Mouse (Mus musculus): ENCODE data around the gene Brd4. TPM values are rescaled to one million over a fixed set of nuclear protein-coding genes. Genes with fewer than 3 reads are reported as not detected.

Gene Brd4
- polyA plus RNA-seq, 1 experiment from 2014 or later = 87.5 TPM

GRCm38 (mm10) chr17:32207586-32208245 is 76.8 kb downstream of the Brd4 start:
- H3K27me3 ChIP-seq (replicated peaks; ENCODE audit: control insufficient read depth, insufficient read depth, low read length) = no peaks in the 10 kb centered on the region
- H3K9me3 ChIP-seq (ENCODE audit: control insufficient read depth, low read length) = no peaks in the 10 kb centered on the region
- ATAC-seq (ENCODE audit: low read depth) (peak; percentile 28; the same call in 1 of the 2 replicates), DNase-seq (ENCODE audit: low spot score) (peak; percentile 62)
- peaks cover 93% of the 10 kb centered on the region for H3K36me3 ChIP-seq (ENCODE audit: control insufficient read depth, insufficient read depth, low read length)
- peak overlapping the region; percentile 56 for H3K27ac ChIP-seq (replicated peaks; ENCODE audit: low read depth, low read length)
- H3K4me3 ChIP-seq (ENCODE audit: low read depth, low read length) = no peak overlapping the region
- 35% methylated on average over 5 of the region's 5 CpGs for WGBS
- 0 out of 2 replicates have a peak overlapping the region, but pooled peaks have one; percentile 4 for H3K9ac ChIP-seq (ENCODE audit: low read depth, low read length)
- peaks cover 21% of the 10 kb centered on the region for H3K4me1 ChIP-seq (ENCODE audit: control insufficient read depth, insufficient read depth, low read length)
- no peak overlapping the region for H3K4me2 ChIP-seq (ENCODE audit: low read depth, low read length)

GRCm38 (mm10) chr17:32205345-32205744 is 79.2 kb downstream of the Brd4 start:
- Histone ChIP-seq H3K27ac (replicated peaks; ENCODE audit: low read depth, low read length) (no peak overlapping the region), H3K36me3 (ENCODE audit: control insufficient read depth, insufficient read depth, low read length) (peaks cover 96% of the 10 kb centered on the region), H3K27me3 (replicated peaks; ENCODE audit: control insufficient read depth, insufficient read depth, low read length) (no peaks in the 10 kb centered on the region), H3K4me2 (ENCODE audit: low read depth, low read length) (no peak overlapping the region), H3K9ac (ENCODE audit: low read depth, low read length) (no peak overlapping the region), H3K4me3 (ENCODE audit: low read depth, low read length) (no peak overlapping the region), H3K9me3 (ENCODE audit: control insufficient read depth, low read length) (no peaks in the 10 kb centered on the region), H3K4me1 (ENCODE audit: control insufficient read depth, insufficient read depth, low read length) (peaks cover 21% of the 10 kb centered on the region)
- ATAC-seq (ENCODE audit: low read depth) (no peak), DNase-seq (ENCODE audit: low spot score) (no peak)
- WGBS = 86% methylated on average over 3 of the region's 3 CpGs

GRCm38 (mm10) chr17:32202972-32203371 is 81.5 kb downstream of the Brd4 start:
- H3K36me3 ChIP-seq (ENCODE audit: control insufficient read depth, insufficient read depth, low read length) = peaks cover 97% of the 10 kb centered on the region
- H3K27me3 ChIP-seq (replicated peaks; ENCODE audit: control insufficient read depth, insufficient read depth, low read length) = no peaks in the 10 kb centered on the region
- no peak overlapping the region for H3K4me2 ChIP-seq (ENCODE audit: low read depth, low read length)
- peaks cover 6% of the 10 kb centered on the region for H3K4me1 ChIP-seq (ENCODE audit: control insufficient read depth, insufficient read depth, low read length)
- H3K27ac ChIP-seq (replicated peaks; ENCODE audit: low read depth, low read length) = no peak overlapping the region
- ATAC-seq (ENCODE audit: low read depth) (no peak), DNase-seq (ENCODE audit: low spot score) (no peak)
- no peak overlapping the region for H3K9ac ChIP-seq (ENCODE audit: low read depth, low read length)
- H3K4me3 ChIP-seq (ENCODE audit: low read depth, low read length) = no peak overlapping the region
- no peaks in the 10 kb centered on the region for H3K9me3 ChIP-seq (ENCODE audit: control insufficient read depth, low read length)
- 77% methylated on average over 3 of the region's 3 CpGs for WGBS

- no peak overlapping the region for H3K4me3 ChIP-seq (ENCODE audit: low read depth, low read length)
- 81% methylated on average over 5 of the region's 5 CpGs for WGBS
- no peak overlapping the region for H3K4me2 ChIP-seq (ENCODE audit: low read depth, low read length)
- no peaks in the 10 kb centered on the region for H3K9me3 ChIP-seq (ENCODE audit: control insufficient read depth, low read length)
- H3K4me1 ChIP-seq (ENCODE audit: control insufficient read depth, insufficient read depth, low read length) = no peaks in the 10 kb centered on the region
- H3K27ac ChIP-seq (replicated peaks; ENCODE audit: low read depth, low read length) = no peak overlapping the region
- peaks cover 97% of the 10 kb centered on the region for H3K36me3 ChIP-seq (ENCODE audit: control insufficient read depth, insufficient read depth, low read length)
- ATAC-seq (ENCODE audit: low read depth) (no peak), DNase-seq (ENCODE audit: low spot score) (no peak)
- H3K9ac ChIP-seq (ENCODE audit: low read depth, low read length) = no peak overlapping the region
- H3K27me3 ChIP-seq (replicated peaks; ENCODE audit: control insufficient read depth, insufficient read depth, low read length) = no peaks in the 10 kb centered on the region
These were observed 83.4 kb downstream of the Brd4 start for GRCm38 (mm10) chr17:32201086-32201485.

GRCm38 (mm10) chr17:32199796-32200195 is 84.7 kb downstream of the Brd4 start:
- Histone ChIP-seq H3K27ac (replicated peaks; ENCODE audit: low read depth, low read length) (no peak overlapping the region), H3K9me3 (ENCODE audit: control insufficient read depth, low read length) (no peaks in the 10 kb centered on the region), H3K27me3 (replicated peaks; ENCODE audit: control insufficient read depth, insufficient read depth, low read length) (no peaks in the 10 kb centered on the region), H3K9ac (ENCODE audit: low read depth, low read length) (no peak overlapping the region), H3K4me1 (ENCODE audit: control insufficient read depth, insufficient read depth, low read length) (no peaks in the 10 kb centered on the region), H3K4me2 (ENCODE audit: low read depth, low read length) (no peak overlapping the region), H3K36me3 (ENCODE audit: control insufficient read depth, insufficient read depth, low read length) (peaks cover 96% of the 10 kb centered on the region), H3K4me3 (ENCODE audit: low read depth, low read length) (no peak overlapping the region)
- DNase-seq (ENCODE audit: low spot score) = no peak
- no peak for ATAC-seq (ENCODE audit: low read depth)
- WGBS = 85% methylated on average over 2 of the region's 2 CpGs

GRCm38 (mm10) chr17:32197156-32197555 is 87.4 kb downstream of the Brd4 start:
- DNase-seq (ENCODE audit: low spot score) = no peak
- 85% methylated on average over 12 of the region's 14 CpGs for WGBS
- Histone ChIP-seq H3K36me3 (ENCODE audit: control insufficient read depth, insufficient read depth, low read length) (peaks cover 70% of the 10 kb centered on the region), H3K4me3 (ENCODE audit: low read depth, low read length) (no peak overlapping the region), H3K9ac (ENCODE audit: low read depth, low read length) (no peak overlapping the region), H3K27ac (replicated peaks; ENCODE audit: low read depth, low read length) (no peak overlapping the region), H3K27me3 (replicated peaks; ENCODE audit: control insufficient read depth, insufficient read depth, low read length) (no peaks in the 10 kb centered on the region), H3K4me2 (ENCODE audit: low read depth, low read length) (no peak overlapping the region), H3K4me1 (ENCODE audit: control insufficient read depth, insufficient read depth, low read length) (no peaks in the 10 kb centered on the region), H3K9me3 (ENCODE audit: control insufficient read depth, low read length) (no peaks in the 10 kb centered on the region)
- ATAC-seq (ENCODE audit: low read depth) = no peak

GRCm38 (mm10) chr17:32195725-32196124 is 88.8 kb downstream of the Brd4 start:
- H3K4me1 ChIP-seq (ENCODE audit: control insufficient read depth, insufficient read depth, low read length) = no peaks in the 10 kb centered on the region
- H3K27ac ChIP-seq (replicated peaks; ENCODE audit: low read depth, low read length) = no peak overlapping the region
- no peak overlapping the region for H3K9ac ChIP-seq (ENCODE audit: low read depth, low read length)
- DNase-seq (ENCODE audit: low spot score) (no peak), ATAC-seq (ENCODE audit: low read depth) (no peak)
- no peaks in the 10 kb centered on the region for H3K9me3 ChIP-seq (ENCODE audit: control insufficient read depth, low read length)
- no peak overlapping the region for H3K4me2 ChIP-seq (ENCODE audit: low read depth, low read length)
- H3K27me3 ChIP-seq (replicated peaks; ENCODE audit: control insufficient read depth, insufficient read depth, low read length) = no peaks in the 10 kb centered on the region
- WGBS = 85% methylated on average over 5 of the region's 5 CpGs
- H3K36me3 ChIP-seq (ENCODE audit: control insufficient read depth, insufficient read depth, low read length) = peaks cover 56% of the 10 kb centered on the region
- H3K4me3 ChIP-seq (ENCODE audit: low read depth, low read length) = no peak overlapping the region

GRCm38 (mm10) chr17:32193010-32193409 is 91.5 kb downstream of the Brd4 start:
- Histone ChIP-seq H3K27ac (replicated peaks; ENCODE audit: low read depth, low read length) (no peak overlapping the region), H3K36me3 (ENCODE audit: control insufficient read depth, insufficient read depth, low read length) (peaks cover 29% of the 10 kb centered on the region), H3K4me2 (ENCODE audit: low read depth, low read length) (no peak overlapping the region), H3K9ac (ENCODE audit: low read depth, low read length) (no peak overlapping the region), H3K27me3 (replicated peaks; ENCODE audit: control insufficient read depth, insufficient read depth, low read length) (0 out of 2 replicates have a peak, but pooled peaks cover 16% of the 10 kb centered on the region), H3K4me1 (ENCODE audit: control insufficient read depth, insufficient read depth, low read length) (peaks cover 6% of the 10 kb centered on the region; the same call in 1 of the 2 replicates), H3K4me3 (ENCODE audit: low read depth, low read length) (no peak overlapping the region), H3K9me3 (ENCODE audit: control insufficient read depth, low read length) (no peaks in the 10 kb centered on the region)
- DNase-seq (ENCODE audit: low spot score) = no peak
- ATAC-seq (ENCODE audit: low read depth) = no peak
- WGBS = 76% methylated on average over 5 of the region's 5 CpGs

GRCm38 (mm10) chr17:32189850-32190249 is 94.7 kb downstream of the Brd4 start:
- WGBS = 10% methylated on average over 5 of the region's 5 CpGs
- H3K4me1 ChIP-seq (ENCODE audit: control insufficient read depth, insufficient read depth, low read length) = peaks cover 6% of the 10 kb centered on the region; the same call in 1 of the 2 replicates
- no peaks in the 10 kb centered on the region for H3K9me3 ChIP-seq (ENCODE audit: control insufficient read depth, low read length)
- H3K27me3 ChIP-seq (replicated peaks; ENCODE audit: control insufficient read depth, insufficient read depth, low read length) = 0 out of 2 replicates have a peak, but pooled peaks cover 16% of the 10 kb centered on the region
- H3K36me3 ChIP-seq (ENCODE audit: control insufficient read depth, insufficient read depth, low read length) = no peaks in the 10 kb centered on the region
- H3K4me3 ChIP-seq (ENCODE audit: low read depth, low read length) = peak overlapping the region; percentile 41
- ATAC-seq (ENCODE audit: low read depth) (no peak), DNase-seq (ENCODE audit: low spot score) (no peak)
- H3K27ac ChIP-seq (replicated peaks; ENCODE audit: low read depth, low read length) = no peak overlapping the region
- H3K9ac ChIP-seq (ENCODE audit: low read depth, low read length) = no peak overlapping the region
- H3K4me2 ChIP-seq (ENCODE audit: low read depth, low read length) = peak overlapping the region; percentile 73

Measured in embryonic facial prominence, embryonic 14.5 days (tissue).